Mouse (Mus musculus) limb, embryonic 12.5 days (tissue): ENCODE data around the gene Shroom3. TPM values are rescaled to one million over a fixed set of nuclear protein-coding genes. Genes with fewer than 3 reads are reported as not detected.
A peak's percentile ranks its signal among the peaks of the same experiment; 100 is the strongest.

Source experiments
- ATAC-seq: fragments of 200-750 bp; cut with Nextera tagmentation; 2 replicates; pipeline ENCODE4 v1.8.0; 2017; ENCODE audit warnings: low read depth, moderate TSS enrichment; ENCODE audit not compliant: insufficient number of reproducible peaks, insufficient read depth, low FRiP score, low TSS enrichment
- H3K27ac ChIP-seq: fragments of 300-500 bp; sonication (generic); 2 replicates; pipeline ENCODE4 v1.5.1; 2016; ENCODE audit warnings: mild to moderate bottlenecking, moderate library complexity
- H3K27me3 ChIP-seq: fragments of 300-500 bp; sonication (generic); 2 replicates; pipeline ENCODE4 v1.6.1; 2016; ENCODE audit warnings: mild to moderate bottlenecking, moderate library complexity
- H3K36me3 ChIP-seq: fragments of 300-500 bp; sonication (generic); 2 replicates; pipeline ENCODE4 v1.6.1; 2016; ENCODE audit warnings: mild to moderate bottlenecking, moderate library complexity
- H3K4me1 ChIP-seq: fragments of 300-500 bp; sonication (generic); replicated peaks from 2 replicates; pipeline ENCODE4 v1.6.1; 2016
- H3K4me2 ChIP-seq: fragments of 300-500 bp; sonication (generic); 2 replicates; pipeline ENCODE4 v1.6.1; 2016; ENCODE audit warnings: mild to moderate bottlenecking, moderate library complexity
- H3K4me3 ChIP-seq: fragments of 300-500 bp; sonication (generic); replicated peaks from 2 replicates; pipeline ENCODE4 v1.5.1; 2016; ENCODE audit warnings: mild to moderate bottlenecking
- H3K9ac ChIP-seq: fragments of 300-500 bp; sonication (generic); replicated peaks from 2 replicates; pipeline ENCODE4 v1.6.1; 2016; ENCODE audit warnings: mild to moderate bottlenecking, moderate library complexity
- H3K9me3 ChIP-seq: fragments of 300-500 bp; sonication (generic); 2 replicates; pipeline ENCODE4 v1.6.1; 2016; ENCODE audit warnings: mild to moderate bottlenecking, moderate library complexity
- WGBS: fragments of 180-500 bp; shearing (Covaris S2); methylation state at CpG from one replicate; pipeline ENCODE4 v1.1.7; 2016; 5-methylcytosine and 5-hydroxymethylcytosine counted together
- polyA plus RNA-seq: library from polyadenylated mRNA; unstranded; fragments of >200 nt; fragmentation: Nextera tagmentation; extraction: Ambion mirVana; gene quantifications from 2 replicates; pipeline ENCODE4 v1.2.1, GENCODE M21; 2016

Shroom3 gene
- polyA plus RNA-seq, 1 experiment from 2014 or later: 6.6 TPM

DNA sequence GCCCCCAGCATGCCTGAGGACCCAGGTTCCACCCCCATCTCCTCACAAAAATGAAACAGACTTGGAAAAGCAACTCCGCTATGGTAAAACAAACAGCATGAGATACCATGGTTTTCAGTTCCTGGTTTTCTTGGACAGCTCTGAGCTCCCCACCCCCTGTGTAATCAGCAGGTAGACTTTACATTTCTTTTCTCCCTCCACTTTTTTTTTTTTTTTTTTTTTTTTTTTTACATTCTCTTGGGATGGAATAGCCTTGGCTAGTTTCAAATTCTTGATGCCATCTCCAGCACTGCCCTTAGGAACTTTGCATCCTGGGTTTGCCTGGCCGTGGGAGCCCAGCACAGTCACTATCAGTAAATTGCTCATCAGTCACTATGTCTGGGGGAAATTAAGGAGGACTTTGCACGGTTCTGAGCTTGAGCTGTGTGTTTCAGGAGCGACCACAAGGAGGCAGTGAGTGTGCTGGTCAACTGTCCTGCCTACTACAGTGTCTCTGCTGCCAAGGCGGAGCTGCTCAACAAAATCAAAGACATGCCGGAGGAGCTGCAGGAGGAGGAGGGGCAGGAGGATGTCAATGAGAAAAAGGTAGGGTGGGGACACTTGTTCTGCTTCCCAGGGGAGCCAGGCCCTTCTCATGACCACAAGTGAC lies 271.7 kb downstream of the Shroom3 start:
- peaks cover 45% of the 10 kb centered on the region for H3K36me3 ChIP-seq
- peaks cover 16% of the 10 kb centered on the region for H3K4me1 ChIP-seq
- ATAC-seq: no peak
- H3K9ac ChIP-seq: no peak overlapping the region
- no peak overlapping the region for H3K4me2 ChIP-seq
- no peak overlapping the region for H3K27ac ChIP-seq
- no peaks in the 10 kb centered on the region for H3K27me3 ChIP-seq
- 45% methylated on average over 6 of the region's 6 CpGs for WGBS
- H3K4me3 ChIP-seq: no peak overlapping the region
- no peaks in the 10 kb centered on the region for H3K9me3 ChIP-seq

DNA sequence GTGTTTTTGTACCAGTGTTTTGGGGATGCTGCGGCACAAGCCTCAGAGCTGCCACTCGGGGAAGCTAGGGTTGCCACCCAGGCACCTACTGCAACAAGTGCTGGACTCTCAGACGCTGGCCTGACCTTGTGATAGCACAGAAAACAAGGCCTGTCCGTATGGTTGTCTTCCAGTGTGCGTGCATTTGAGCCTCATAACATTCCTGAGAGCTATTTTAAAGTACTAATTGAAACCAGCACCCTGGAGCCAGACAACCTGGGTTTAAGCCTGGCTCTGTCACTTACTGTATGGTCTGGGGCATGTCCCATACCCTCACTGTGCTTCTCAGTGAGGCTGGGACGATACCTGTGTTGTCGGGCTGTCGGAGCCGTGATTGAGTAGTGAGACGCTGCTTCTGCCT lies 276.1 kb downstream of the Shroom3 start:
- 0 out of 2 replicates have a peak, but pooled peaks have one; percentile 42 for ATAC-seq
- no peak overlapping the region for H3K4me2 ChIP-seq
- H3K9me3 ChIP-seq: no peaks in the 10 kb centered on the region
- no peaks in the 10 kb centered on the region for H3K27me3 ChIP-seq
- H3K9ac ChIP-seq: no peak overlapping the region
- peaks cover 25% of the 10 kb centered on the region for H3K36me3 ChIP-seq
- peak overlapping the region; percentile 60; the same call in 1 of the 2 replicates for H3K27ac ChIP-seq
- H3K4me3 ChIP-seq: no peak overlapping the region
- peaks cover 26% of the 10 kb centered on the region for H3K4me1 ChIP-seq
- 53% methylated on average over 10 of the region's 10 CpGs for WGBS

DNA sequence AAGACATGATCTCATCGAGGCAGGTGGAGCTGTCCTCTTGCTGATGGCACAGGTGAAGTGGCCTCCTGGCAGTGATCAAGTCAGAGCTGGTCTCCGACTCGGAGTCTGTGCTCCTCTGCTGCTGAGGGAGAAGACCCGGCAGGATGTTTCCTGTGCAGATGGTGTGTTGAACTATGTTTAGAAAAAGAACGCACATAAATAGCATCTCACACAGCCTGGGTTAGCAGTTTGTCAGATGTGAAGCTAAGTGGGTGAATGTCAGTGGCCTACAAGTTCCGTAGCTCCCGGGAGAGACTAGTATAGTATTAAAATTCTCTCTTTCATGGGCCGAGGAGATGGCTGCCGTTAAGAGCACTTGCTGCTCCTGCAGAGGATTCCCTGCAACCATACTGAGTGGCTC lies 276.5 kb downstream of the Shroom3 start:
- Histone ChIP-seq H3K9ac (no peak overlapping the region), H3K27ac (peak overlapping the region; percentile 60; the same call in 1 of the 2 replicates), H3K4me1 (peaks cover 26% of the 10 kb centered on the region), H3K27me3 (no peaks in the 10 kb centered on the region), H3K36me3 (peaks cover 29% of the 10 kb centered on the region), H3K4me2 (no peak overlapping the region), H3K4me3 (no peak overlapping the region), H3K9me3 (no peaks in the 10 kb centered on the region)
- 63% methylated on average over 9 of the region's 9 CpGs for WGBS
- no peak for ATAC-seq

DNA sequence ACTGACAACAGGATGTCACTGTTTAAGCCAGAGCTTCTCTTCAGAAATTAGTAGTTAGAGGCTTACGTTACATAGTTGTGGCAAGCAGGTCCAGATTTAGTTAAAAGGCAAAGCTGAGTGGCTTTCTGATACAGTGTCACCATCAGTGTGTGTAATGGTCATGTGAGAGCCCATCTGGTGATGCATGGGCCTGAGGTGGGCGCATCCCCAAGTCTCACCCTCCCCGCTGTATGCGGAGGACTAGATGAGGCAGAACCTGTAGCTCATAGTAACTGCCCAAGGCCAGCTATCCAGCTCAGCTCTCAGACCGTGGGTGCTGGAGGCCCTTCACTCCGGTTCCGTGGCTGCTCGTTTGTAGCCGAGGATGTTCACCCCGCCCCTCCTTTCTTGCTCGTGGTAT lies 278.1 kb downstream of the Shroom3 start:
- ATAC-seq: no peak
- H3K4me2 ChIP-seq: no peak overlapping the region
- H3K4me1 ChIP-seq: peaks cover 31% of the 10 kb centered on the region
- WGBS: 80% methylated on average over 11 of the region's 11 CpGs
- H3K27me3 ChIP-seq: no peaks in the 10 kb centered on the region
- H3K9ac ChIP-seq: no peak overlapping the region
- H3K4me3 ChIP-seq: no peak overlapping the region
- peaks cover 33% of the 10 kb centered on the region; the same call in 1 of the 2 replicates for H3K36me3 ChIP-seq
- no peaks in the 10 kb centered on the region for H3K9me3 ChIP-seq
- no peak overlapping the region for H3K27ac ChIP-seq

DNA sequence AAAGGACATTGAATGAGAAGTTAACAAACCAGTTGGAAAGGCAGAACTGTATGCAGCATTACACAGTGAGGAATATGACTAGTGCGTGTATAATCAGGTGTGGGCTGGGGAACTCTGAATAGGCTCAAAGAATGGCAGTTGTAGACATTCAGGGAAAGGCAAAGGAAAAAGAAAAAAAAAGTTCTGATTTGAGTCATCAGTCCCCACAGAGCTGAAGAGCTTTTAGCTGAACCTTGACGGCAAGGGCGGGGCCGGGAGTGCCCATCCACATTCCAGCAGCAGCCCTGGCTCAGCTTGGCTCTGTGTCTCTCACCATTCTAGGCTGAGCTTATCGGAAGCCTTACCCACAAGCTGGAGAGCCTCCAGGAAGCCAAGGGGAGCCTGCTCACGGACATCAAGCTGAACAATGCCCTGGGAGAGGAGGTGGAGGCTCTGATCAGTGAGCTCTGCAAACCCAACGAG lies 278.6 kb downstream of the Shroom3 start:
- Histone ChIP-seq H3K27me3 (no peaks in the 10 kb centered on the region), H3K4me1 (peaks cover 35% of the 10 kb centered on the region), H3K4me2 (no peak overlapping the region), H3K36me3 (peaks cover 33% of the 10 kb centered on the region; the same call in 1 of the 2 replicates), H3K4me3 (no peak overlapping the region), H3K9me3 (no peaks in the 10 kb centered on the region), H3K27ac (no peak overlapping the region), H3K9ac (no peak overlapping the region)
- ATAC-seq: no peak
- WGBS: 79% methylated on average over 7 of the region's 7 CpGs

DNA sequence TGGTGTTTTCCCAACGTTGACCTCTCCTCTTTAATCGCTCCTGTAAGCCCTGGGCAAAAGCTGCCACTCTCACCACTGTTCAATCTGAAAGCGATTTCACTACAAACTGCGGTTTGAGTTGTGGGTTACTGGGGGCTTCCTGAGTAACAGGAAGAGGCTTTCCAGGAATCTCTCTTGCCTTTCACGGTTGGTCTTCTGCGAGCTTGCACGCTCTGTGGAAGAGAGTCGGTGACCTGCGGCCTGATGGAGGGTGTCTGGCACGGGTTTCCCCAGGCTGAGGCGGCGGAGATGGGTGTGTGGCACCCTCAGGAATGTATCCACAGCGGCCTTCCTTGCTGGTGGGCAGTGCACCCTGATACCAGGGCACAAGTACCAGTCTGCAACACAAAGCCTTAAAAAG lies 281.5 kb downstream of the Shroom3 start:
- WGBS: 88% methylated on average over 13 of the region's 13 CpGs
- Histone ChIP-seq H3K4me1 (peaks cover 22% of the 10 kb centered on the region), H3K27me3 (no peaks in the 10 kb centered on the region), H3K4me3 (no peak overlapping the region), H3K9me3 (no peaks in the 10 kb centered on the region), H3K36me3 (peaks cover 33% of the 10 kb centered on the region; the same call in 1 of the 2 replicates), H3K4me2 (no peak overlapping the region), H3K27ac (no peak overlapping the region), H3K9ac (no peak overlapping the region)
- ATAC-seq: no peak

DNA sequence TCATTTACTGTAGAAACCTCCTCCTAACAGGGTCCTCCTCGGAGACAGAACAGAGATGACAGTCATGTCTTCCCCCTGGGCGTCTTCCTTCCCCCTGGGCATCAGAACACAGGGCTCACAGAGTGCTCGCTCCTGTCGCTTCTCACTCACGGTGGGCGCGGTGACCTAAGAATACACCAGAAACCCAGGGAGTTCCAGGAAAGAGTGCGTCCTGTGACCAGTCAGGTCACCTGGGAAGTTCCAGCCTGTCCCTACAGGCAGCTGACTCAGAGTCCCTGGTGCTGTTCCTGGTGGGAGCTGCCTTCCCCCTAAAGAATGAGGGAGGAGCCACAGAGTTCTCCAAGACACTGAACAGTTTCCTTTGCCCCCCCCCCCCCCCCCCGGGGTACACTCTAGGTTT lies 283.9 kb downstream of the Shroom3 start:
- WGBS: 79% methylated on average over 9 of the region's 9 CpGs
- Histone ChIP-seq H3K4me2 (no peak overlapping the region), H3K4me1 (peaks cover 14% of the 10 kb centered on the region), H3K27ac (no peak overlapping the region), H3K36me3 (peaks cover 31% of the 10 kb centered on the region; the same call in 1 of the 2 replicates), H3K27me3 (no peaks in the 10 kb centered on the region), H3K9me3 (no peaks in the 10 kb centered on the region), H3K9ac (no peak overlapping the region), H3K4me3 (no peak overlapping the region)
- no peak for ATAC-seq

DNA sequence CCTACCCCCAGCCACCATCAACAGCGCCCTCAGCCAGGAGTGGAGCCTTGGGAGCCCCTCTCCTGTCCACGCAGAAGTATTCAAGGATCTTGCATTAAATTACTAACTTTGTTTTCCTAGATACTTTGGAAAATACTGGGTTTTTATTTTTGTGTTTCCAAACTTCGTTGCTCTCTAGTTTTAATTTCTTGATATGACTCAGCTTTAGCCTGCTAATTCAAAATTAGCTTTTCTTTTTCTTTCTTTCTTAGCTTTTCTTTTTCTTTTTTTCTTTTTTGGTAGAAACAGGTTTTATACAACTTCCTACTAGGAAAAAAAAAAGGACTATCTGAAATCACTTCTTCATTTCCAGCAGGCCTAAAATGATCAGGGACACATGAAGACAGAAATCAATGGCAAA lies 284.7 kb downstream of the Shroom3 start:
- H3K36me3 ChIP-seq: peaks cover 23% of the 10 kb centered on the region; the same call in 1 of the 2 replicates

DNA sequence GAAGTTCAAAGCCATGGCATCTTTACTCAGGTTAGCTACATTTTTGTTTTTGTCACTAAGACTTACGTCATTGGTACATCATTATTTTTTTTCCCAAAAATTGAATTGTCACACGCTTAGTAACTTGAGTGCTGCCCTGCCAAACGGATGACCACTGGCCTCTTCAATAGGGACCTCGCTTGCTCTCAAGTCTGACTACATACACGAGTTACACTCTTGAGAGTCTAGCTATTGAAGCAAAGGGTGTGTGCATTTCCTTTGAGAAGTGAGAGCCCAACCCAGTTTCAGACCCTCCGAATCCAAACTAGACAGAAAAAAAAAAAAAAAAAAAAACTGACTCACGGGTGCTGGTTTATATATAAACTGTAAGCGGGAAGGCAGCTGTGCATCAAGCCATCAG lies 286.2 kb downstream of the Shroom3 start:
- H3K4me3 ChIP-seq: no peak overlapping the region
- H3K9me3 ChIP-seq: no peaks in the 10 kb centered on the region
- peaks cover 14% of the 10 kb centered on the region for H3K4me1 ChIP-seq
- no peak overlapping the region for H3K4me2 ChIP-seq
- no peak overlapping the region for H3K9ac ChIP-seq
- H3K36me3 ChIP-seq: peaks cover 16% of the 10 kb centered on the region; the same call in 1 of the 2 replicates
- H3K27ac ChIP-seq: no peak overlapping the region
- no peak for ATAC-seq
- WGBS: 81% methylated on average over 8 of the region's 8 CpGs
- no peaks in the 10 kb centered on the region for H3K27me3 ChIP-seq

More for the DNA sequence above, 284.7 kb downstream of the Shroom3 start:
- Histone ChIP-seq H3K9me3 (no peaks in the 10 kb centered on the region), H3K4me1 (peaks cover 14% of the 10 kb centered on the region), H3K4me3 (no peak overlapping the region), H3K9ac (no peak overlapping the region), H3K27me3 (no peaks in the 10 kb centered on the region), H3K27ac (no peak overlapping the region), H3K4me2 (no peak overlapping the region)
- WGBS: 86% methylated on average over 3 of the region's 3 CpGs
- ATAC-seq: no peak

DNA sequence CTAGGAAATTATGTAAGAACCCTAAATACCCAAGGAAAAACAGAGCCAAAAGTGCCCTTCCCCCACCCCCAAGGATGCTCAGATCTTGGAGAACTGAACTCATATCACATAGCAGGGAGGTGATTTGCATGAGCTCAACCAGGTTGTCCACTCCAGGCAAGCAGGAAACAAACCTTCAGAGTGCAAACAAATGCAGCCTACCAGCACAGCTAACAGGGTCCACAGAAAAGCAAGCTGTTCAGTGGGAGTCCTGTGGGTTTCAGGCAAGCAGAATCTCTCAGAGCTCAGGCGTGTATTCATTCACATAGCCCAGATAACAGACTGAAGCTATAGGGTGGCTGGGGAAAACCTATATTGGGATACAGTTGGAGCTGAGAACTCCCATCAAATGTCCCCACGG lies 286.7 kb downstream of the Shroom3 start:
- Histone ChIP-seq H3K4me2 (no peak overlapping the region), H3K9ac (no peak overlapping the region), H3K27ac (no peak overlapping the region), H3K4me1 (peaks cover 14% of the 10 kb centered on the region), H3K27me3 (no peaks in the 10 kb centered on the region), H3K36me3 (peaks cover 11% of the 10 kb centered on the region; the same call in 1 of the 2 replicates), H3K4me3 (no peak overlapping the region), H3K9me3 (no peaks in the 10 kb centered on the region)
- 71% methylated on average over 2 of the region's 2 CpGs for WGBS
- no peak for ATAC-seq

DNA sequence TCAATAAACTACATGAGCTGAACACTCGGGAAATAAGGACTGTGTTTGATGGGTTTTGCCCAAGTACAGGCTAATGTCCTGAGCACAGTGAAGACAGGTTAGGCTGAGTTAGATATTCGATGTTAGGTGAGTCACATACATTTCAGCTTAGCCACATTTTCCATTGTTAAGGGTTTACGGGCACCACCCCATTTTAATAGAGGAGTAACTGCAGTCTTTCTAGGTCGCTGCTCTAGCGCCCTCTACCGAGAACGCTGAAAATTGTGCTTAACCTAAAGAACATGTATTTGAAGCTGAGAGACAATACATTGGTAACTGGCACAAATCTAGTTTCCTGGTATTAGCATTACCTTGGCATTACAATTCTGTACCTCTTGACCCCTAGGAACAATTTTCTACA lies 287.2 kb downstream of the Shroom3 start:
- Histone ChIP-seq H3K27ac (no peak overlapping the region), H3K4me2 (no peak overlapping the region), H3K4me3 (no peak overlapping the region), H3K27me3 (no peaks in the 10 kb centered on the region), H3K4me1 (peaks cover 14% of the 10 kb centered on the region), H3K9me3 (no peaks in the 10 kb centered on the region), H3K9ac (no peak overlapping the region), H3K36me3 (peaks cover 8% of the 10 kb centered on the region; the same call in 1 of the 2 replicates)
- 32% methylated on average over 7 of the region's 7 CpGs for WGBS
- no peak for ATAC-seq

DNA sequence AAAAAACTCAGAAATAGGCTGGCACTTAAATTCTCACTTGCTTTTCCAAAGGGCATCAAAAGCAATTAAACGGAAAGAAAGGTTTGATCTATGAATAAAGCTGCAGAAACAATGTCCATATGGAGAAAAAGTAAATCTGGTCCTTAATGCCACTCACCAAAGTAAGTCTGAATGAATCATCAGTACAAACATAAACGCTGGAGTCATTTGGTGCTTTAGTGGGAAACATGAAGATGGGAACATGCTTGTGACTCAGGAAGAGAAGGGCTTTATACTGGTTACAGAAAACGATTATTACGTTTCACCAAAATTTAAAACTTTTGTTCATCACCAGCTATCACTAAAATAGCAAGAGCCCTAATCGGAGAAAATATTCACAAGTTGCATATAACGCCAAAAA lies 297.2 kb downstream of the Shroom3 start:
- Histone ChIP-seq H3K4me2 (no peak overlapping the region), H3K27me3 (no peaks in the 10 kb centered on the region), H3K4me1 (no peaks in the 10 kb centered on the region), H3K27ac (no peak overlapping the region), H3K36me3 (no peaks in the 10 kb centered on the region), H3K9ac (no peak overlapping the region), H3K9me3 (no peaks in the 10 kb centered on the region), H3K4me3 (no peak overlapping the region)
- ATAC-seq: no peak
- 88% methylated on average over 6 of the region's 6 CpGs for WGBS
